Mouse (Mus musculus): ENCODE measurements around the gene Golga7b.

Gene Golga7b
- long read RNA-seq, experiment 1, partial matches to known transcripts: 10 of 10 reads
- long read RNA-seq, experiment 1, other reads (novel, unspliced or antisense): 0 of 10 reads
- long read RNA-seq, experiment 2, partial matches to known transcripts: 3 of 3 reads
- long read RNA-seq, experiment 2, other reads (novel, unspliced or antisense): 0 of 3 reads

- intact Hi-C loops (cut with DNase I): no loop called here
Measured at GRCm38 (mm10) chr19:42247519-42247918, at the start of gene Golga7b. Gene Golga7b, plus strand, starts transcription at chr19:42247574.

GRCm38 (mm10) chr19:42198026-42198425, 49.3 kb upstream of the Golga7b start:
- intact Hi-C loops (cut with DNase I): no loop called here

DNA sequence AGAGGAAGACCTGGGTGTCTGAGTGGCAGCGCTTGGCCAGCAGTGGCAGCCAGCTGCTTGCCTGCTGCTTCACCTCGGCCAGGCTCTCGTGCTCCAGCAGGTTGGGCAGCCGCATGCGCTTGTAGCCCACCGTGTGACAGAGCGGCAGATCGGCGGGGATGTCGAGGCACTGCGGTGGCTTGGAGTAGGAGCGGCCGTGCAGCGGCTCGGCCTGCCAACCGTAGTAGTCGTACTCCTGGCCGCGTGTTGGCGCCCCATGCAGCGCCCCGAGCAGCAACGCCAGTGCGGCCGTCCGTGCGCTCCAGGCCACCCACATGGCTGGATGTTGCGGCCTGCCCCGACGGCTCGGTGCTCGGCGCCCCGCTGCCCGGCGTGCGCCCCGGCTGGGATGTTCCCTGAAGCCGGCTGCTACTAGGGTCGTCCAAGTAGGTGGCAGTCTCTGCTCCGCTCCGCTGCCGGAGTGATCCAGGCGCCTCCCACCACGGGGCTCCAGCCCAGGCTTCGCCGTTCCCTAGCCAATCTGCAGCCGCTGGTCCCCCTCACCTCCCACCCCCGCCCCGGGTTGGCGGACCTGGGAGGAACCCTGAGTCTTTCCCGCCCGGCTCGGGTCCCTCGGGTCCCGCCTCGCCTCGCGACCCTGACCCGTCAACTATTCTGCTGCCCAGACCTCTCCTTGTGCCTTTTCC, 45.5 kb upstream of the Golga7b start, which contains the start of gene Sfrp5:
Gene Sfrp5 (minus strand): TSS at position 557 of the 686 bp plus-strand sequence.
- intact Hi-C loops (cut with DNase I): no loop called here

DNA sequence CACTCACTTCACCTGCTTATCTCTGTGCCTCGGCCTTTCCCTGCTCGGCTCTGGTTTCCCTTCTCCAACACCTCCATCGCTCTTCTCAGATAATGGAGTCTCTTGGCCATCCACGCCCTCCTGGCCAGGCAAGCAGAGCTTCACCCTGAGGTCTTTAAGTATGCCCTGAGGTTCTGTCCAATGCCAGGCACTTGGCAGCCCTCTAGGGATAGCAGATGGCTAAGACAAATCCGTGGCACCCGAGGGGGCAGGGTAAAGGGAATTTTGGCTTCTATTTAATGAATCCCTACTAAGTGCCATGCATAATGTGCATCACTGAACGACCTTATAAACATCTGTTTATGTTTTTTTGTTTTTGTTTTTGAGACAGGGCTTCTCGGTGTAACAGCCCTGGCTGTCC, 44.9 kb upstream of the Golga7b start:
- intact Hi-C loops (cut with DNase I): no loop called here

GRCm38 (mm10) chr19:42204306-42204705, 43.1 kb upstream of the Golga7b start:
- intact Hi-C loops (cut with DNase I): no loop called here

DNA sequence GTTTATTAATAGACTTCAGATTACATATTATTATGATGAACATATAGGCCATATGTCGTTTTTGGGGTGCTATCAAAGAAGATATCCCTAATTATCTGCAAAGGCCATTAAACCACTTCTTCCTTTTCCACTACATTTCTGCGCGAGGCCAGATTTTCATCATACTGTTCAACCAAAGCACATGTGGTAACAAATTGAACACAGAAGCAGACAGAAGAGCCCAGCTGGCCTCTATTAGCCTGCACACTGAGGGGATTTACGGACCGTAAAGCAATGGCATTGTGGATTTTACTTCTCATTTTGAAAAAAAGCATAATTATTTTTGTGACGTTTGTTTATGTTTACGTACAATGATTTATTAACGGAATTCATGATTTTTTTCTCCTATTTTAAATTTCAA, 42.2 kb upstream of the Golga7b start:
- intact Hi-C loops (cut with DNase I): no loop called here

- intact Hi-C loops (cut with DNase I): no loop called here
Measured at GRCm38 (mm10) chr19:42209485-42209884, 37.9 kb upstream of the Golga7b start.

GRCm38 (mm10) chr19:42209976-42210375, 37.4 kb upstream of the Golga7b start:
- intact Hi-C loops (cut with DNase I): no loop called here

DNA sequence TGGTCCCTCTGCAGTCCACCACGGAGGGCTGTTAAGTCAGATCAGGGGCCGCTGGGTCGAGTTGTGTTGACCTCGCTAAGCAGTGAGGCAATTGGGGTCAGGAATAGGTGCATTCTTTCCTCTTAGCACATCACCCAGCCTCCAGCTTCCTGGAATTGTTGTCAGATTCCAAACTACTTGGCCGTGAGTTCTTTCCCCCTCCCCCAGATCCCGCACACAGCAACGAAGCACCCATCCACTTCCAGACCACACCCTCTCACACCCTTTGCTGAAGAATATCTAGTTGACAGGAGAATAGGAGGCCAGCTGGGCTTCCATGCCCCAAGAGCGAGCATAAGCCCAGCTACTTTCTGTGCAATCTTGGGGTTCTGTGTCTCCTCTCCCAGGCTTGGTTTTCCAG, 35.4 kb upstream of the Golga7b start:
- intact Hi-C loops (cut with DNase I): no loop called here

DNA sequence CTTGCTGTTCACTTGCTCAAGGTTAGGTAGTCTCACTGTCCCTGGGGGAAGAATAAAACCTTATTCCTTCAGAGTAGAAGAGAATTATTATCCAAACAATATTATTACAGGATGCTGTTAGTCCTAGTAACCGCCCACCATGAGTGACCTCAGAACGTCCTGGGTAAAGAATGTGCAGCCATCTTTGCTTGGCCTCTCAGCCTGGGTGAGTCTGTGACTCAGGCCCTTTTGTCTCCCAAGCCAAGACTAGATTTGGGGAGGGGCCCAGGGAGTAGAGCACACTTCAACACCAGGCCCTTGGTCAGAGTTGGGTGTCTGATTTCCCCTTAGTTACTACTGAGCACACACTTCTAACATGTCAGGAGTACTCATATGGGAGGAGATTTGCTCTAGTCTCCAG, 32.8 kb upstream of the Golga7b start:
- intact Hi-C loops (cut with DNase I): no loop called here

- intact Hi-C loops (cut with DNase I): loop anchor here (1.0 kb wide), 1 partner anchor 55 kb away; no protein-coding TSS in a partner anchor
Measured at GRCm38 (mm10) chr19:42216699-42217373, 30.5 kb upstream of the Golga7b start.

GRCm38 (mm10) chr19:42217374-42217763, 30.0 kb upstream of the Golga7b start:
- intact Hi-C loops (cut with DNase I): loop anchor here (1.0 kb wide), 1 partner anchor 55 kb away; no protein-coding TSS in a partner anchor

DNA sequence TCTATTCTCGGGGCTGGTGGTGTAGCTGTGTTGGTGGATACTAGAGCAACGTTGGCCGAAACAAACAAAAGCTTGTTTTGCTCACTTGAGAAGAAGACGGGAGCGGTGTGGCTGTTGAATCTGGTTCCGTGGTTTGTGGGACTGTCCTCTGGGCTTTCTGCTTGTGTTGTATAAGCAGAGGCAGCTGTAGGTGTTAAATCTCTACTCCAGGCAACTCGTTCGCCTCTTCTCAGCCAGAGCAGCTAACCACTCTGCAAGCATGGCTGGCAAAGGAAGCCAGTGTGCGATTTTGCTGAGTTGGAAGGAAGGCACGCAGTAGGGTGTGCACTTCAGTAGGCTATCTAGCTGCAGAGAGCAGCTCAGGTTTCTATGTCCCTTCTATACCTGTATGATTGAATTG, 20.9 kb upstream of the Golga7b start:
- intact Hi-C loops (cut with DNase I): no loop called here

- intact Hi-C loops (cut with DNase I): no loop called here
Measured at GRCm38 (mm10) chr19:42229499-42230287, 17.7 kb upstream of the Golga7b start.

GRCm38 (mm10) chr19:42230288-42230568, 17.1 kb upstream of the Golga7b start:
- intact Hi-C loops (cut with DNase I): no loop called here

GRCm38 (mm10) chr19:42230986-42231385, 16.4 kb upstream of the Golga7b start:
- intact Hi-C loops (cut with DNase I): no loop called here

DNA sequence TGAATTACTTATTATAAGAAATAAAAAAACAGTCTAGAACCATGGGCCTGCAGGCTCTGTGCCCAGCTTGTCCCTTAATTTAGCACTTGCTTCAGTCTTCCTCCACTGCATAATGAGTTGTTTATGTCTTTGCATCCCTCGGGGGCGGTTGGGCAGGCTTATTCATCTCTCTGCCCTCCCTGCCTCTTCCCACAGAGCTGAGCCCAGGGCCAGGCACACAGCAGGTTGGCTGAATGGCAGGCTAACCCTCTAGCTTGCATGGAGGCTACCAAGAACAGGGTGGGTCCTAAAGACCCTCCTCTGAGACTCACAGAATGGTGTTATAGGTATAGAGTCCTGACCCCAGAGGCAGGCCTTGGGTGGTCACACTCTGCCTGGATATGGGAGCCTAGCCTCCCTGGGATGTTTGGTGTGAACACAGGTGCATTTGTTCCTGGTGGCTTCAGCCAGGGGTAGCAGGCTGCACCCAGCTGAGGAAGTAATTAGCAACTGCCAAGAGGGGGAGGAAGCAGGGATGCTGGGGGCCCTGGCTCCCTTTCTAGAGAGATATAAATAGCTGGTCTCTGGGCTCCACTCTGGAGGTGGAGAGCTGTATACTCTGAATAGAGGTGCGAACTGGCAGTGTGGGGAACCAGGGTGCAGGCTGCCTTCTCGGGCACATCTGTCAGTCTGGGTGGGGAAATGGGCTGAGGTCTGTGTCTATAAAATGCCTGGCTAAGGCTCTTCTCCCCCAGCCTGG, 9.6 kb upstream of the Golga7b start:
- intact Hi-C loops (cut with DNase I): no loop called here

GRCm38 (mm10) chr19:42238341-42238715, 9.0 kb upstream of the Golga7b start:
- intact Hi-C loops (cut with DNase I): no loop called here

- intact Hi-C loops (cut with DNase I): no loop called here
Measured at GRCm38 (mm10) chr19:42240881-42241280, 6.5 kb upstream of the Golga7b start.

DNA sequence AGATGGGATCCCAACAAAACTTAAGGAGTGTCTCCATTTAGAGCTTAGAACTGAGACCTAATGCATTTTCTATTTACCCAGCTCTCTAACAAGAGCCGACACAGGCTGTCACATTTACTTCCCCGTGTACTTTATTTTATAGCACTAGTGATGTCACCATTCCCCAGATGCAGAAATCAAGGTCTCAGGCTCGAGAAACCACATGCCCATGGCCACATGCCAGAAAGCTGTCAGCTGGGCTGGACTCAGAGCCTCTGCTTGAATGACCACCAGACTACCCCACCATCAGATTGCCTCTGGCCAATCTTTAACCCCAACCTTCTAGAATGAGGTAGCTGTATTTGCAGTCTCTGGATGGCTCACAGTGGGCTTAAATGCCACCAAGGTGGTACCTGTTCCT, 4.0 kb upstream of the Golga7b start:
- intact Hi-C loops (cut with DNase I): no loop called here

DNA sequence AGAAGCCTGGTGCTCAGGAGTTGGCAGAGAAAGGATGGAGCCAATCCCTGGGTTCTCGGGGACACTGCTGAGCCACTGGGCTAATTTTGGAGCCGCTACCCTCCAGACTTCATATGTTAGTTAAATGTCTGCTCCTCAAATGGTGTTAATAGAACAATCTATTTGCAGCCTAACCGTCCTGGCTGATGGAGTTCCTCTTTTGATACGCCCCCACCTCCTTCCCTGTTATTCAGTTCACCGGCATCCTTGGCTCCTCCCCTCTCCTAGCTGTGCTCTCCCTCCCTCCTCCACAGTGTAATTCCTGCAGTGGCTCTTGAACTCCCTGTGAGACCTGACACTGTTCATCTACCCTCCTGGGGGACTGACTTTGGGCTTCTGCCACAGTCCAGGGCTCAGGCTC, 748 bp upstream of the Golga7b start:
- intact Hi-C loops (cut with DNase I): no loop called here
